Mouse (Mus musculus): ENCODE results near the gene Szt2. TPM values are rescaled to one million over a fixed set of nuclear protein-coding genes. Genes with fewer than 3 reads are reported as not detected.

Gene Szt2
- total RNA-seq, 2 experiments from 2014 or later: 5.7 to 6.5 TPM

GRCm38 (mm10) chr4:118415779-118416178, 6.7 kb upstream of the Szt2 start:
- intact Hi-C loops (cut with DNase I): no loop called here
- DNase-seq: no peak

GRCm38 (mm10) chr4:118413553-118413952, 4.5 kb upstream of the Szt2 start:
- intact Hi-C loops (cut with DNase I): no loop called here
- DNase-seq: no peak

GRCm38 (mm10) chr4:118410871-118411270, 1.8 kb upstream of the Szt2 start:
- no peak for DNase-seq
- intact Hi-C loops (cut with DNase I): no loop called here

DNA sequence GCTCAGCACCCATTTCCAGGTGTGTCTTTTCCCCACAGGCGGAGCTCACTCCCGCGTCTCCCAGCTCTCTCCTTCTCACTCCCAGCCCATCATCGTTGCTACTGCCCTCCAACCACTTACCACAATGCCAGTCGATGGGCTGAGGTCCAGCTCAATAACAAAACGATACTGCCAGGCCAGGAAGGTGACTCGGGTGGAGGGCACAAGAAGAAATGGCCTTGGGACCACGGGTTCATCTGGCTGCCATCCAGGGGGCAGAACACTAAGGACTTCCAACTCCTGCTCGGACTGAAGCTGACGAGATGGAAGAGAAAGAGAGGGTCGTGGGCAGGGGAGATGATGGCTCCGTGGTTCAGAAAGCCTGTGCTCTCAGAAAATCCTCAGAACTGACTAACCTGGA, 6.4 kb downstream of the Szt2 start:
- intact Hi-C loops (cut with DNase I): no loop called here
- no peak for DNase-seq

GRCm38 (mm10) chr4:118401918-118402317, 7.2 kb downstream of the Szt2 start:
- intact Hi-C loops (cut with DNase I): no loop called here
- DNase-seq: no peak

DNA sequence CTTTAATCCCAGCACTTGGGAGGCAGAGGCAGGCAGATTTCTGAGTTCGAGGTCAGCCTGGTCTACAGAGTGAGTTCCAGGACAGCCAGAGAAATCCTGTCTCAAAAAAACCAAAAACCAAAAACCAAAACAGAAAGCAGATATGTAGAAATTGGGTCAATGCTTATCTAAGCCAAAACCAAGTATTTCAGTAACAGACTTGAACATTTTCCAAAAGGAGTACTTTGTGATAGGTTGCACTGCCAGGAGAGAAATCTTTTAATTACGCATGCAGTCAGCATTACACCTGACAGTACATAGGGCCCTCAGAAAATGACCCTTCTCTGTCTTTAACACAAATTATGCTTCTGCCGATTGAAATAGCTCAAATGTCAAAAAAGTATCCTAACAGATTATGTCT, 7.7 kb downstream of the Szt2 start:
- intact Hi-C loops (cut with DNase I): no loop called here
- DNase-seq: no peak

DNA sequence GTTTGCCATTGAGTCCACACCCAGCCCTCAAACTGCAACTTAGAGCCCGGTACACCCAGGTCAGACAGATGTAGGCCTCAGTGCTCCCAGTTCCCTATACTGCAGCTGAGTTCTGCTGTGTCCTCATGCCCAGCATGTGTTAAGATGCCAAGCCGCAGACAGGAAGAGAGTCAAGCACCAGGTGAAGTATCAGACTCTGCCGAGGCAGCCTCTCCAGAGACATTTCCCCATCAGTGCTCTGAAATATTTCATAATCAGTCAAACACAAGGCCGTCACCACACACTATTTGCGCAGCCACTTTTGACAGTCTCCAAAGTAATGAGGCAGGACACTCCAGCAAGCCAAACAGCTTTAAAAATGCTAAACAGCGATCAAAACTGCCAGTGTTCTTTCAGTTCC, 10.7 kb downstream of the Szt2 start:
- intact Hi-C loops (cut with DNase I): no loop called here
- DNase-seq: no peak

DNA sequence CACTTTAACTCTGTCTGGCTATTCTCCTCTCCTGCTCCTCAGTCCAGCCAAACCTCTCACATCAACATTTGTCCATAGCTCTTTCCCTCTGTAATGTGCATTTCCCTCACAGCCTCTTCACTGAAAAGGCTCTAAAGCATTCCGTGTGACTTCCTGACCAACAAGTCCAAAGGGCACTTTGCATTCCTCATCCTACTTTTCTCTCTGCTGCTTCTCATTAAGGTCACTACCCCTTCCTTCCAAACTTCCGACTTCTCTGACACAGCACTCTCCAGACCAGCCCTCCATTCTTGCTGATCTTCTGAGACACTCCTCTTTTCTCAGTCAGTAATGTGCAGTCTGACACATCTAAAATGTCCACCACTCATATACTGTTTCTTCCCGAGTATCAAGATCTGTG, 12.6 kb downstream of the Szt2 start:
- intact Hi-C loops (cut with DNase I): no loop called here
- no peak for DNase-seq

DNA sequence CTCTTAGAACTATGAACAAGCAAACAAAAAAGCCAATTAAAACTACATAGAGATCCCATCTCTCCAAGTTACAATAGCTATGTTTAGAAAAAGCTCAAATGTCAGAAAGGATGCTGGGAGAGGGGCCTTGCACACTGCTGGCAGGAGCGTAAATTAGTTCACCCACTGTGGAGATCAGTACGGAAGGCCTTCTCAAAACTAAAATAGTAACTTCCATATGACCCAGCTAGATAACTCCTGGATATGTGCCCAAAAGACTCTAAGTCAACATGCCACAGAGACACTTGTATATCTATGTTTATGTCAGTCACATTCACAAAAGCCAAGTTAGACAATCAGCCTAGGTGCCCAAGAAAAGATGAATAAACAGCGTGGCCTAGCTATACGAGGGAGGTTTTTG, 13.8 kb downstream of the Szt2 start:
- intact Hi-C loops (cut with DNase I): no loop called here
- no peak for DNase-seq

DNA sequence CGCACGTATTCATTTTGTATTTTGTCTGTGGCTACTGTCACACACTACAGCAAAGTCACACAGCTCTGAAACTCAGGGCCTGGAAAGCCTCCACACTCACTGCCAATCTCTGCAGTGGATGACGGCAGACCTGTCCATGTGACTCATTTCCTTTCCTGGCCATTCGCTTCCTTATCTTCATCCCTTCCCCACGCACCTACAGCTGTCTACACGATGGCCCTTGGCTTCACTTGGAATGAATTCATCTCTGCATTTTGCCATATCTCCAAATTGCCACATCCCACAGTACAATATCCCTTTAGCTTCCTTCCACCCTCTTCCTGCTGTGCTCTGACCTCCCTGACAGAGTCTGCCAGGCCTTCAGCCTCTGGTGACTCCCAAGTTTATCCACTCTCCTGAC, 14.6 kb downstream of the Szt2 start:
- DNase-seq: no peak
- intact Hi-C loops (cut with DNase I): no loop called here

DNA sequence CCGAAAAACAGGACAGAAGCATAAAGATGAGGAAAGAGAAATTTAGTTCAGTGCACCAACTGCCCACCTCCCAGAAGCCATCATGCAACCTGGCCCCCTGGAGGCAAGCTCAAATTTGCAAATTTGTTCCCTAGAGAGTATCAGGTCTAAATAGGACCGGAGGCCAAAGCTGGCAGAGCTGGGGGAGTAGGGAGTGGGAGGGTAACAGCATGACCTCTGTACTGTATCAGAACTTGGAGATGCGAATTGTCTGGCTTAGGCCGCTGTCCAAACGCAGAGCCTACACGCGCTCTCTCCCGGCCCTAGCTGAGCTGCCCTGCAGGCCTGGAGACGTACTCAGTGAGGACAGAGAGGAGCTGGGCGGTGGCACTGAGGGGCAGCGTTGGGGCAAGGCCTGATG, 18.9 kb downstream of the Szt2 start:
- no peak for DNase-seq
- intact Hi-C loops (cut with DNase I): no loop called here

DNA sequence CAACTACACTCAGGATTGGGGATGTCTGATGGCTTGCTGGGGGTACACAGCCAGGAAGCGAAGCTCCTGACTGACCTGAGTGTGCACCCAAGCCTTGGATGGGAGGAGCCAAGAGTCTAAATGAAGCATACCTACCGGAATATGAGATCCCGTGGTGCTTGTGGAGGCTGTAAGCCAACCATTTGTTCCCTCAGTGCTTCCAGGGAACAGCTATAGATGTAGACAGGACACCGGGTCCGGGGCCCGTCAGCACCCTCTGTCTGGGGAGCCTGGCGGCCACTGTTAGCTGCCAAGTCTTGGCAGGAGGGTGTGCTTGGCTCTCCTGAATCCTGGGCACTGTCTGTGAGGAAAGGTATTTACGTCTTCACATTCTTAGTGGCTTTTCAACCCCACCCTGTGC, 21.8 kb downstream of the Szt2 start:
- intact Hi-C loops (cut with DNase I): no loop called here
- no peak for DNase-seq

GRCm38 (mm10) chr4:118383271-118383670, 25.8 kb downstream of the Szt2 start:
- intact Hi-C loops (cut with DNase I): no loop called here
- no peak for DNase-seq

- intact Hi-C loops (cut with DNase I): no loop called here
- DNase-seq: no peak
Observed at GRCm38 (mm10) chr4:118375999-118376398, 33.1 kb downstream of the Szt2 start.

- intact Hi-C loops (cut with DNase I): no loop called here
- DNase-seq: no peak
Observed at GRCm38 (mm10) chr4:118371822-118372221, 37.3 kb downstream of the Szt2 start.

DNA sequence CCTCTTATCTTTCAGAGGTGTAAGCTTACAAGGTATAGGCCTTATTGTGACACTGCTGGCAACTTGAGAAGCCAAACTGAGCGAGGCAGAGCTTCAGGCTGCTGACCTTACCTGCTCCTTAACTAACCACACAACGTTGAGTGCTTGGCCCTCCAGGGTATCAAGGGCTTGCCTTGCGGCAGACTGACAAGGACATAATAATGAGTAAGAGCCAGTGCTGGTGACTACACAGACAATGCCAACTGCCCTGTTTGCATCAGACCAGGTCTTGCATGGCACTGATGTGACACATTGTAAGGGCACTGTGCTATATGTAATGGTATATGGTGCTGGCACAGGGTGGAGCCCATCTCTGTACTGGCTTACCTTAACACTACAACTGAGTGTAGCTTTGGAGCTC, 40.5 kb downstream of the Szt2 start:
- intact Hi-C loops (cut with DNase I): no loop called here
- no peak for DNase-seq

DNA sequence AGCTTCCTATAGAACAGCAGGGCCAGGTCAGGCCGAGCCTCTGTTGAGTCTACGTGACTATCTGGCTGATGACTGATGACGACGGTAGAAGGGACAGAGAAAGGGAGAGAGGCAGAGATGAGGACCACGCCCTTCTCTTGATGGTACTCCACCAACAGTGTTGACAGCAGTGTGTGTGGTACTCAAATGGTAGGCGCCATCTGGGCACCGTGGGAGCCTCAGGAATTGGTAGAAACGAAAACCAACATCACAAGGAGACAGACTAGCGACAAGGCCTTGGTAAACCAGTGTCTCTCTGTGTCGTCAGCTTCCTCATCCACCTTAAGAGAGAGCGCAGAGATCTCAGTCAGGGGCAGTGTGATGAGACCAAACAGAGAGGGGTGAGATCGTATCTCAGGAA, 41.5 kb downstream of the Szt2 start:
- DNase-seq: no peak
- intact Hi-C loops (cut with DNase I): no loop called here

DNA sequence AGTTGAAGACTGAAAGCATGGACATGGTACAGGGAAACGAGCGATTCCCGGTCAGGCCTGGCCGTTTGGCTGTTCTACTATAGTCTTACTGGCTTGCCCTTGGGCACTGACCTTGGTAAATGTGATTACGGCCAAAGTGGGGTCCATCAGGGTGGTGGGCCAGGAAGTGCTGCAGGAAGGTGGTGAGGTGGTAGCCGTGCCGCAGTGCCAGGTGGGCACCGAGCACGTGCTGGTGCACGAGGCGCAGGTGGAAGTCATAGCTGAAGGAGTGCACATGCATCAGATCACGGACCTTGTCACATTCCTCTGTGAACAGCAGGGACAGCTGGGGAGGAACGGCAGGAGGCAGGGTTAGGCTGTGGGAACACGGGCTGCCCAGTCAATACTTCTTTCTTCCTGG, 43.1 kb downstream of the Szt2 start:
- intact Hi-C loops (cut with DNase I): no loop called here

DNA sequence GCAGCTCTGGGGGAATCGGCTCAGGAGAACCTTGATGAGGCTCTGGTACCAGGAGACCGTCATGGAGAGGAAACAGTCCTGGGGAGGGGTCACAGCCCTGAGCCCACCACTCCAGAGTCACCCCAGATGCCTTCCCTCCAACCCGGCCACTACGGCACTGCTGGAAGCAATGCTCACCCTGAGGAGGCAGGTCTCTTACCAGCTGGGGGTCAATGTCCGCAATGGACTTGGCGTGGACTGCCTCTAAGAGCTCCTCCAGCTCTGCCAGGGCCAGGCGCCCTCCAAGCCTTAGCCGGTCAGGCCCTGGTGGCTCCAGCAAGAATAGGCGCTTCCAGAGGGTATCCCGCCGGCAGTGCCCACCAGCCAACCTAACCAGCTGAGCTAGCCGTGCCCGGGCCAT, 44.4 kb downstream of the Szt2 start:
- no peak for DNase-seq
- intact Hi-C loops (cut with DNase I): no loop called here

More for the DNA sequence above, 43.1 kb downstream of the Szt2 start:
- DNase-seq: no peak

GRCm38 (mm10) chr4:118363985-118364384, 45.1 kb downstream of the Szt2 start:
- intact Hi-C loops (cut with DNase I): no loop called here
- no peak for DNase-seq

DNA sequence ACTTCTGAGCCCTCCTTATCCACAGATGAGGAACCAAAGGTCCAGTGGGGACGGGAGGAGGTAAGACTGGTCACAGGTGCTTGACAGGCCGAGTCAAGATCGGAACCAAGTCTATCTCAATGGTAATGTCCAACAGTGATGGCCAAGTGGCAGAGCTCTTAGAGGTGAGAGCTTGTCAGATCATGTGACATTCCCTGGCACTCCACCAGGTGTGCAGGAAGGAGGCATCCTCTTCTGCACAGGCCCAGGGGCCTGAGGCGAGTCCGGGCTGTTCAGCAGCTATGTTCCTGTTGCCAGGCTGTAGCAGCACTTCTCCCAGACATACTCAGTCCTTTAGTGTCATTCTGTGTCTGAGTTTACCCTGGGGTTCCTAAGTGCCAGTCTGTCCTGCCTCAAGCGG, 46.2 kb downstream of the Szt2 start:
- no peak for DNase-seq
- intact Hi-C loops (cut with DNase I): no loop called here

DNA sequence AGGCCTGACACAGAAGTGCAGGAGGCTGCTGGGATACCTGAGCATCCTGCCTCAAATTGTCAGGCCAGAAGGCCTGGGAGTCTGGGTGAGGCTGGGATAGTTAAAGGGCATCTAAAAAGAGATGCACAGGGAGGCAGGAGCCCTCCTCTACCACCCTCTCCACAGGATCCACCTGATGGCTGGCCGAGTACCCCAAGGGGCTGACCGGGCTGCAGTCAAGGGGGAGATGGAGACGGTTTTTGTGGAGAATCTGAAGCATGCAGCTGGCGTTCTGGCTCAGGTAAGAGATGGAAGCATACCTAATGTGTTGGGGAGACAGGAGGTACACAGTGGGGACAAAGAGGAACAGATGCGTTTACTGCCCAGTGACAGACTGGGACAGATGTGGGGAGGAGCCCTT, 47.6 kb downstream of the Szt2 start:
- no peak for DNase-seq
- intact Hi-C loops (cut with DNase I): no loop called here

DNA sequence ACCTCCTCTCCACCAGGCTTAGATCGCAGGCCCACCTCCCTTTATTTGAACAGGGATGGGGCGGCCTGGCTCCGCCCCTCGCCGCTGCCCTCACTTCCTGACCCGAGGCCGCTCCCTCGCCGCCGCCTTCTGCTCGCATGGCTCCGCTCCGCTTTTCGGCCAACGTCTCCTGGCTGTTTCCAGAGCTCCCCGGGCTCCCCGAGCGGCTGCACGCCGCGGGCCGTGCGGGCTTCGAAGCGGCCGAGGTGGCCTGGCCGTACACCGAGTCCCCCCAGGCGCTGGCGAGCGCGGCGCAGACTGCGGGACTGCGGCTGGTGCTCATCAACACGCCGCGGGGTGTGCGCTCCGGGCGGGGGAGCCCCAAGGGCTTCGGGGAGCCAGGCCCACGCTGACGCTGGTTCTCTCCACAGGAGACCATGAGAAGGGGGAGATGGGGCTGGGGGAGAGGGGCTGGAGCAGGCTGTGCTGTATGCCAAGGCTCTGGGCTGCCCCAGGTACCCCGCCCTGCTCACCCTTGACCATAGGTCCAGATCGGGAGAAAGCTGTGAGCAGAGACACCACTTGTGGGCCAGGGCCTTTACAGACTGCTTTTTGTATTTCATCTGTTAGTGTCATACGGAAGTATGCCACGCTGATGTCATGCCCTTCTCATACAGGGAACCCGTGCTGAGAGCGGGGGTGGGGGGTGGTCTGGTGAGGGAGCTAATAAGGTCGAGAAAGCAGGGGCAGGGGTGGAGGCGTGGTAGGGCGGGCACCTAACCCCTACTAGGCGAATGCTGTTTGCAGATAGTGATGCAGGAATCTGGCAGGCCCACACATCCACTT, 49.0 kb downstream of the Szt2 start:
- intact Hi-C loops (cut with DNase I): no loop called here
- DNase-seq: peak; percentile 64 to 70
